9 mouse cellular contexts compared by ENCODE assay signal in the genomic region with DNA sequence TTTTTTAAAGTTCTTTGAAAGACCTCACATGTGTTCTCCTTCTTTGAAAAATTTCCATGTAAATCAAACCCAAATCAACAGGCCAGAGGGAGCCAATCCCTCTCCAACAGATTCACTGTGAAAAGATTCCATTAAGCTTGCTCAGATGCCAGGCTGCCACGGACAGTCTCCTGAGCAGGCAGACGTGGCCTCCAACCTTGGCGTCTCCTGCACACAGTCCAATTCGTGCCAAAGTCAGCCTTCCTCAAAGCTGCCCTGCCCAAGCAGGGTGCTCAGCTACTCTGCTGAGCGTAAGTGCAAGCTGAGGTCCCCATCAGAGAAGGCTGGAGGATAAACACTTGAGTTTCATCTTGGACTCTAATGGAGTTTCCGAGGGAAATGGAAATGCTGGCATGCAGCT.
DNase-seq lines count a peak whose midpoint lies in the region; ATAC-seq lines count a peak whose summit lies in the region.
"Had no signal": no experiment of that assay in that cellular context is flagged by ENCODE, and none has a peak within 500 bp of the region (broad histone marks: within the 10 kb centered on the region; RNA-seq: fewer than 3 reads in every experiment).

No protein-coding gene starts in this region.

- WGBS in kidney, embryonic 16.5 days, result 85% methylated on average over 6 of the region's 6 CpGs
- 50% methylated on average over 6 of the region's 6 CpGs for WGBS in lung, embryonic 16.5 days

- H3K4me1 ChIP-seq in kidney, embryonic 16.5 days (ENCODE audit: insufficient read depth, low read length), result peaks cover 23% of the 10 kb centered on the region
- peaks cover 48% of the 10 kb centered on the region for H3K4me1 ChIP-seq in lung, embryonic 16.5 days (replicated peaks; ENCODE audit: control insufficient read depth, insufficient read depth, low read length)
- H3K4me1 ChIP-seq: megakaryocyte, embryonic 14.5 days had no signal

- no peak overlapping the region for H3K4me2 ChIP-seq in kidney, embryonic 16.5 days (replicated peaks; ENCODE audit: low read depth, low read length)
- 0 out of 2 replicates have a peak overlapping the region, but pooled peaks have one; percentile 10 for H3K4me2 ChIP-seq in lung, embryonic 16.5 days (ENCODE audit: low read depth, low read length)
- H3K4me2 ChIP-seq: hindbrain, embryonic 12.5 days had no signal

- no peaks in the 10 kb centered on the region for H3K9me3 ChIP-seq in kidney, embryonic 16.5 days (ENCODE audit: low read length)
- H3K9me3 ChIP-seq in lung, embryonic 16.5 days (ENCODE audit: control insufficient read depth, low read length), result no peaks in the 10 kb centered on the region
- H3K9me3 ChIP-seq: hindbrain, embryonic 12.5 days; megakaryocyte, embryonic 14.5 days had no signal

- DNase-seq in kidney, postnatal 36 days, result peak; percentile 49 to 65
- DNase-seq in adrenal gland, postnatal 25 days, result peak; percentile 57
- DNase-seq in cerebellum, postnatal 10 days, result peak; percentile 62 to 72
- no peak for DNase-seq in layer of hippocampus, postnatal 25 days (ENCODE audit: extremely low spot score in 1 of 2, low spot score in 1 of 2)
- no peak for DNase-seq in right cerebral cortex, postnatal 25 days

- no peak overlapping the region for H3K27ac ChIP-seq in kidney, embryonic 16.5 days (ENCODE audit: low read length)
- H3K27ac ChIP-seq in lung, embryonic 16.5 days (ENCODE audit: low read length), result peak overlapping the region; percentile 93
- H3K27ac ChIP-seq: hindbrain, embryonic 12.5 days had no signal

- ATAC-seq in kidney, embryonic 16.5 days (ENCODE audit: low FRiP score, low TSS enrichment), result no peak
- ATAC-seq in lung, embryonic 16.5 days (ENCODE audit: low read depth), result peak; percentile 63; the same call in 1 of the 2 replicates

- H3K9ac ChIP-seq in kidney, embryonic 16.5 days (replicated peaks; ENCODE audit: low read length), result no peak overlapping the region
- no peak overlapping the region for H3K9ac ChIP-seq in lung, embryonic 16.5 days (ENCODE audit: low read length)
- H3K9ac ChIP-seq: hindbrain, embryonic 12.5 days had no signal

- H3K4me3 ChIP-seq in kidney, embryonic 16.5 days (ENCODE audit: low read length), result no peak overlapping the region
- no peak overlapping the region for H3K4me3 ChIP-seq in lung, embryonic 16.5 days (ENCODE audit: low read length)
- H3K4me3 ChIP-seq: hindbrain, embryonic 12.5 days; megakaryocyte, embryonic 14.5 days had no signal

- H3K36me3 ChIP-seq in kidney, embryonic 16.5 days (ENCODE audit: insufficient read depth, low read length), result no peaks in the 10 kb centered on the region
- no peaks in the 10 kb centered on the region for H3K36me3 ChIP-seq in lung, embryonic 16.5 days (ENCODE audit: control insufficient read depth, insufficient read depth, low read length)
- H3K36me3 ChIP-seq: hindbrain, embryonic 12.5 days had no signal

- no peaks in the 10 kb centered on the region for H3K27me3 ChIP-seq in kidney, embryonic 16.5 days (ENCODE audit: insufficient read depth, low read length)
- H3K27me3 ChIP-seq in lung, embryonic 16.5 days (ENCODE audit: control insufficient read depth, insufficient read depth, low read depth, low read length), result no peaks in the 10 kb centered on the region
- H3K27me3 ChIP-seq: hindbrain, embryonic 12.5 days had no signal

Comparison
In these comparisons a context has a peak if more than half of its experiments do, and no peak if none do; other contexts are left out.
1. DNase-seq: peak in kidney, postnatal 36 days (2 of 2), adrenal gland, postnatal 25 days (single experiment) and cerebellum, postnatal 10 days (2 of 2); none in layer of hippocampus, postnatal 25 days (0 of 2) and right cerebral cortex, postnatal 25 days (single experiment).